Mouse (Mus musculus): ENCODE results near the gene Ubxn11. TPM values are rescaled to one million over a fixed set of nuclear protein-coding genes. Genes with fewer than 3 reads are reported as not detected.

The Ubxn11 gene
- total and polyA plus RNA-seq, 2 experiments from 2014 or later: 4.9 to 11.2 TPM

GRCm38 (mm10) chr4:134114038-134114437 is 11.7 kb downstream of the Ubxn11 start:
- DNase-seq (ENCODE audit: low spot score): no peak
- H3K4me2 ChIP-seq (ENCODE audit: low read depth, low read length, poor library complexity, severe bottlenecking): no peak overlapping the region
- H3K27ac ChIP-seq (ENCODE audit: low read depth, low read length): no peak overlapping the region
- no peak for ATAC-seq (ENCODE audit: low FRiP score)
- WGBS: 89% methylated on average over 4 of the region's 4 CpGs
- no peak for TF ChIP-seq CTCF (IDR thresholded peaks at IDR 0.05)
- H3K36me3 ChIP-seq (ENCODE audit: insufficient read depth, low read length): no peaks in the 10 kb centered on the region
- no peaks in the 10 kb centered on the region for H3K27me3 ChIP-seq (ENCODE audit: insufficient read depth, low read length)
- no peaks in the 10 kb centered on the region for H3K4me1 ChIP-seq (ENCODE audit: insufficient read depth, low read length)
- H3K9ac ChIP-seq (replicated peaks; ENCODE audit: low read length, poor library complexity, severe bottlenecking): no peak overlapping the region
- no peaks in the 10 kb centered on the region for H3K9me3 ChIP-seq (ENCODE audit: low read length)
- H3K4me3 ChIP-seq (ENCODE audit: low read depth, low read length): no peak overlapping the region

- no peak overlapping the region for H3K9ac ChIP-seq (replicated peaks; ENCODE audit: low read length, poor library complexity, severe bottlenecking)
- no peaks in the 10 kb centered on the region for H3K4me1 ChIP-seq (ENCODE audit: insufficient read depth, low read length)
- H3K36me3 ChIP-seq (ENCODE audit: insufficient read depth, low read length): no peaks in the 10 kb centered on the region
- no peaks in the 10 kb centered on the region for H3K9me3 ChIP-seq (ENCODE audit: low read length)
- DNase-seq (ENCODE audit: low spot score) (no peak), ATAC-seq (ENCODE audit: low FRiP score) (no peak)
- H3K4me3 ChIP-seq (ENCODE audit: low read depth, low read length): no peak overlapping the region
- no peak overlapping the region for H3K27ac ChIP-seq (ENCODE audit: low read depth, low read length)
- TF ChIP-seq CTCF (IDR thresholded peaks at IDR 0.05): no peak
- H3K27me3 ChIP-seq (ENCODE audit: insufficient read depth, low read length): no peaks in the 10 kb centered on the region
- WGBS: 89% methylated on average over 16 of the region's 16 CpGs
- H3K4me2 ChIP-seq (ENCODE audit: low read depth, low read length, poor library complexity, severe bottlenecking): no peak overlapping the region
Observed at GRCm38 (mm10) chr4:134115215-134116144, 13.1 kb downstream of the Ubxn11 start.

GRCm38 (mm10) chr4:134116501-134116900 is 14.1 kb downstream of the Ubxn11 start:
- ATAC-seq (ENCODE audit: low FRiP score) (no peak), DNase-seq (ENCODE audit: low spot score) (no peak)
- no peak overlapping the region for H3K27ac ChIP-seq (ENCODE audit: low read depth, low read length)
- H3K9me3 ChIP-seq (ENCODE audit: low read length): no peaks in the 10 kb centered on the region
- no peaks in the 10 kb centered on the region for H3K36me3 ChIP-seq (ENCODE audit: insufficient read depth, low read length)
- no peaks in the 10 kb centered on the region for H3K27me3 ChIP-seq (ENCODE audit: insufficient read depth, low read length)
- no peak overlapping the region for H3K9ac ChIP-seq (replicated peaks; ENCODE audit: low read length, poor library complexity, severe bottlenecking)
- no peaks in the 10 kb centered on the region for H3K4me1 ChIP-seq (ENCODE audit: insufficient read depth, low read length)
- TF ChIP-seq CTCF (IDR thresholded peaks at IDR 0.05): no peak
- no peak overlapping the region for H3K4me2 ChIP-seq (ENCODE audit: low read depth, low read length, poor library complexity, severe bottlenecking)
- H3K4me3 ChIP-seq (ENCODE audit: low read depth, low read length): no peak overlapping the region
- 94% methylated on average over 2 of the region's 2 CpGs for WGBS

GRCm38 (mm10) chr4:134117012-134117411 is 14.6 kb downstream of the Ubxn11 start:
- ATAC-seq (ENCODE audit: low FRiP score) (no peak), DNase-seq (ENCODE audit: low spot score) (no peak)
- Histone ChIP-seq H3K36me3 (ENCODE audit: insufficient read depth, low read length) (no peaks in the 10 kb centered on the region), H3K4me3 (ENCODE audit: low read depth, low read length) (no peak overlapping the region), H3K9ac (replicated peaks; ENCODE audit: low read length, poor library complexity, severe bottlenecking) (no peak overlapping the region), H3K27me3 (ENCODE audit: insufficient read depth, low read length) (no peaks in the 10 kb centered on the region), H3K27ac (ENCODE audit: low read depth, low read length) (no peak overlapping the region), H3K4me2 (ENCODE audit: low read depth, low read length, poor library complexity, severe bottlenecking) (no peak overlapping the region), H3K9me3 (ENCODE audit: low read length) (no peaks in the 10 kb centered on the region), H3K4me1 (ENCODE audit: insufficient read depth, low read length) (no peaks in the 10 kb centered on the region)
- TF ChIP-seq CTCF (IDR thresholded peaks at IDR 0.05): no peak
- 80% methylated on average over 8 of the region's 8 CpGs for WGBS

- Histone ChIP-seq H3K36me3 (ENCODE audit: insufficient read depth, low read length) (no peaks in the 10 kb centered on the region), H3K27ac (ENCODE audit: low read depth, low read length) (no peak overlapping the region), H3K4me1 (ENCODE audit: insufficient read depth, low read length) (no peaks in the 10 kb centered on the region), H3K4me3 (ENCODE audit: low read depth, low read length) (no peak overlapping the region), H3K27me3 (ENCODE audit: insufficient read depth, low read length) (no peaks in the 10 kb centered on the region), H3K4me2 (ENCODE audit: low read depth, low read length, poor library complexity, severe bottlenecking) (no peak overlapping the region), H3K9ac (replicated peaks; ENCODE audit: low read length, poor library complexity, severe bottlenecking) (no peak overlapping the region), H3K9me3 (ENCODE audit: low read length) (no peaks in the 10 kb centered on the region)
- WGBS: 79% methylated on average over 14 of the region's 14 CpGs
- DNase-seq (ENCODE audit: low spot score) (no peak), ATAC-seq (ENCODE audit: low FRiP score) (no peak)
- no peak for TF ChIP-seq CTCF (IDR thresholded peaks at IDR 0.05)
Observed at GRCm38 (mm10) chr4:134118126-134118800, 15.9 kb downstream of the Ubxn11 start.

- no peak overlapping the region for H3K4me3 ChIP-seq (ENCODE audit: low read depth, low read length)
- H3K27me3 ChIP-seq (ENCODE audit: insufficient read depth, low read length): no peaks in the 10 kb centered on the region
- no peak overlapping the region; the same call in 1 of the 2 replicates for H3K9ac ChIP-seq (replicated peaks; ENCODE audit: low read length, poor library complexity, severe bottlenecking)
- ATAC-seq (ENCODE audit: low FRiP score) (no peak), DNase-seq (ENCODE audit: low spot score) (no peak)
- H3K27ac ChIP-seq (ENCODE audit: low read depth, low read length): no peak overlapping the region
- no peaks in the 10 kb centered on the region for H3K36me3 ChIP-seq (ENCODE audit: insufficient read depth, low read length)
- 68% methylated on average over 5 of the region's 5 CpGs for WGBS
- no peaks in the 10 kb centered on the region for H3K9me3 ChIP-seq (ENCODE audit: low read length)
- TF ChIP-seq CTCF (IDR thresholded peaks at IDR 0.05): no peak
- no peak overlapping the region for H3K4me2 ChIP-seq (ENCODE audit: low read depth, low read length, poor library complexity, severe bottlenecking)
- H3K4me1 ChIP-seq (ENCODE audit: insufficient read depth, low read length): no peaks in the 10 kb centered on the region
Observed at GRCm38 (mm10) chr4:134119042-134119441, 16.7 kb downstream of the Ubxn11 start.
